Mouse (Mus musculus) splenic B cell, adult 2 months (primary cell): ENCODE data around the gene Gm45837.
A peak's percentile ranks its signal among the peaks of the same experiment; 100 is the strongest.

ENCODE experiments used
- DNase-seq: peaks from one replicate; pipeline ENCODE4 v3.0.0-alpha.2; 2011; ENCODE audit warnings: low read depth, low spot score
- H3K27me3 ChIP-seq: 2 replicates; pipeline ENCODE4 v1.6.1; 2012; ENCODE audit warnings: mild to moderate bottlenecking, low read length, moderate library complexity, mixed read lengths; ENCODE audit not compliant: control insufficient read depth, poor library complexity, insufficient read depth, severe bottlenecking
- H3K36me3 ChIP-seq: 2 replicates; pipeline ENCODE4 v1.6.1; 2012; ENCODE audit warnings: mild to moderate bottlenecking, low read length, moderate library complexity, mixed read lengths; ENCODE audit not compliant: control insufficient read depth, poor library complexity, insufficient read depth, severe bottlenecking

Gene Gm45837

GRCm38 (mm10) chr7:101381512-101381911 is 29.2 kb upstream of the Gm45837 start:
- H3K36me3 ChIP-seq = peaks cover 5% of the 10 kb centered on the region; the same call in 1 of the 2 replicates
- no peak for DNase-seq
- H3K27me3 ChIP-seq = no peaks in the 10 kb centered on the region

GRCm38 (mm10) chr7:101382378-101382777 is 28.3 kb upstream of the Gm45837 start:
- Histone ChIP-seq H3K36me3 (peaks cover 7% of the 10 kb centered on the region), H3K27me3 (no peaks in the 10 kb centered on the region)
- peak; percentile 90 for DNase-seq

- no peak for DNase-seq
- no peaks in the 10 kb centered on the region for H3K27me3 ChIP-seq
- peaks cover 7% of the 10 kb centered on the region for H3K36me3 ChIP-seq
These were observed 26.9 kb upstream of the Gm45837 start for GRCm38 (mm10) chr7:101383756-101384155.

GRCm38 (mm10) chr7:101384931-101385330 is 25.8 kb upstream of the Gm45837 start:
- no peak for DNase-seq

GRCm38 (mm10) chr7:101385331-101385733 is 25.4 kb upstream of the Gm45837 start:
- Histone ChIP-seq H3K36me3 (peaks cover 5% of the 10 kb centered on the region), H3K27me3 (no peaks in the 10 kb centered on the region)
- DNase-seq = no peak

More at GRCm38 (mm10) chr7:101384931-101385330, 25.8 kb upstream of the Gm45837 start:
- H3K27me3 ChIP-seq = no peaks in the 10 kb centered on the region
- peaks cover 6% of the 10 kb centered on the region for H3K36me3 ChIP-seq

- no peak for DNase-seq
- no peaks in the 10 kb centered on the region for H3K27me3 ChIP-seq
- peaks cover 5% of the 10 kb centered on the region for H3K36me3 ChIP-seq
These were observed 24.7 kb upstream of the Gm45837 start for GRCm38 (mm10) chr7:101385866-101386452.

GRCm38 (mm10) chr7:101389256-101389655 is 21.4 kb upstream of the Gm45837 start:
- no peak for DNase-seq
- Histone ChIP-seq H3K27me3 (no peaks in the 10 kb centered on the region), H3K36me3 (peaks cover 19% of the 10 kb centered on the region)

GRCm38 (mm10) chr7:101391909-101392479 is 18.7 kb upstream of the Gm45837 start:
- peaks cover 32% of the 10 kb centered on the region for H3K36me3 ChIP-seq
- H3K27me3 ChIP-seq = no peaks in the 10 kb centered on the region
- no peak for DNase-seq

GRCm38 (mm10) chr7:101393015-101393414 is 17.7 kb upstream of the Gm45837 start:
- peaks cover 35% of the 10 kb centered on the region for H3K36me3 ChIP-seq
- no peaks in the 10 kb centered on the region for H3K27me3 ChIP-seq
- DNase-seq = no peak

- no peaks in the 10 kb centered on the region for H3K27me3 ChIP-seq
- DNase-seq = no peak
These were observed 16.8 kb upstream of the Gm45837 start for GRCm38 (mm10) chr7:101393694-101394504.

GRCm38 (mm10) chr7:101394569-101394968 is 16.1 kb upstream of the Gm45837 start:
- Histone ChIP-seq H3K36me3 (peaks cover 45% of the 10 kb centered on the region), H3K27me3 (no peaks in the 10 kb centered on the region)
- DNase-seq = no peak

More at GRCm38 (mm10) chr7:101393694-101394504, 16.8 kb upstream of the Gm45837 start:
- peaks cover 43% of the 10 kb centered on the region for H3K36me3 ChIP-seq

- no peak for DNase-seq
- peaks cover 52% of the 10 kb centered on the region for H3K36me3 ChIP-seq
- H3K27me3 ChIP-seq = no peaks in the 10 kb centered on the region
These were observed 15.2 kb upstream of the Gm45837 start for GRCm38 (mm10) chr7:101395471-101395870.

GRCm38 (mm10) chr7:101397175-101397574 is 13.5 kb upstream of the Gm45837 start:
- H3K27me3 ChIP-seq = no peaks in the 10 kb centered on the region
- no peak for DNase-seq
- H3K36me3 ChIP-seq = peaks cover 60% of the 10 kb centered on the region

- DNase-seq = no peak
- H3K27me3 ChIP-seq = no peaks in the 10 kb centered on the region
- peaks cover 47% of the 10 kb centered on the region for H3K36me3 ChIP-seq
These were observed 9.2 kb upstream of the Gm45837 start for GRCm38 (mm10) chr7:101401510-101401909.

GRCm38 (mm10) chr7:101403831-101404230 is 6.9 kb upstream of the Gm45837 start:
- no peak for DNase-seq
- H3K36me3 ChIP-seq = peaks cover 43% of the 10 kb centered on the region

More at GRCm38 (mm10) chr7:101403831-101404230, 6.9 kb upstream of the Gm45837 start:
- H3K27me3 ChIP-seq = no peaks in the 10 kb centered on the region
